Mouse (Mus musculus) C2C12 (cell line): ENCODE measurements at regions not wholly inside any gene's neighbourhood (a gene's known extent, or its start where the extent isn't known, plus 50 kb on each side); places are given as distances from the start of the nearest gene placed in this dataset.

Experiments used
- H3K27me3 ChIP-seq: one replicate; pipeline ENCODE4 v1.6.1; 2011; ENCODE audit not compliant: control insufficient read depth, insufficient read depth, insufficient read length
- H3K36me3 ChIP-seq: one replicate; pipeline ENCODE4 v1.6.1; 2011; ENCODE audit not compliant: control insufficient read depth, insufficient read depth
- H3K4me3 ChIP-seq: one replicate; pipeline ENCODE4 v1.5.1; 2011; ENCODE audit warnings: mild to moderate bottlenecking, control low read depth; ENCODE audit not compliant: poor library complexity, insufficient read depth, severe bottlenecking
- H3K79me2 ChIP-seq: one replicate; pipeline ENCODE4 v1.6.1; 2011; ENCODE audit not compliant: control insufficient read depth, insufficient read depth
- H3K79me3 ChIP-seq: one replicate; pipeline ENCODE4 v1.6.1; 2011; ENCODE audit warnings: low read depth, control low read depth
- H3ac ChIP-seq: one replicate; pipeline ENCODE3; 2011; ENCODE audit warnings: low read depth; ENCODE audit not compliant: control insufficient read depth, insufficient read length
- CEBPB ChIP-seq: IDR thresholded peaks from one replicate; pipeline ENCODE4 v1.6.1; 2011; ENCODE audit warnings: low read depth, mild to moderate bottlenecking, control low read depth, moderate library complexity
- CTCF ChIP-seq: IDR thresholded peaks from one replicate; pipeline ENCODE4 v1.5.1; 2011; ENCODE audit not compliant: control insufficient read depth, insufficient read depth, insufficient read length
- FOSL1 ChIP-seq: IDR thresholded peaks from one replicate; pipeline ENCODE4 v1.8.0; 2011; ENCODE audit warnings: mild to moderate bottlenecking, low read length; ENCODE audit not compliant: poor library complexity, insufficient read depth, severe bottlenecking
- MAX ChIP-seq: IDR thresholded peaks from one replicate; pipeline ENCODE4 v1.6.1; 2011; ENCODE audit warnings: mild to moderate bottlenecking, control low read depth
- MYOD1 ChIP-seq: IDR thresholded peaks from one replicate; pipeline ENCODE4 v1.6.1; 2011; ENCODE audit warnings: low read depth; ENCODE audit not compliant: control insufficient read depth, insufficient read length
- MYOG ChIP-seq: IDR thresholded peaks from one replicate; pipeline ENCODE4 v1.6.1; 2011; ENCODE audit not compliant: control insufficient read depth, insufficient read length; ENCODE audit errors: extremely low read depth
- USF1 ChIP-seq: IDR thresholded peaks from one replicate; pipeline ENCODE4 v1.6.1; 2011; ENCODE audit warnings: low read depth, mild to moderate bottlenecking, control low read depth, moderate library complexity

DNA sequence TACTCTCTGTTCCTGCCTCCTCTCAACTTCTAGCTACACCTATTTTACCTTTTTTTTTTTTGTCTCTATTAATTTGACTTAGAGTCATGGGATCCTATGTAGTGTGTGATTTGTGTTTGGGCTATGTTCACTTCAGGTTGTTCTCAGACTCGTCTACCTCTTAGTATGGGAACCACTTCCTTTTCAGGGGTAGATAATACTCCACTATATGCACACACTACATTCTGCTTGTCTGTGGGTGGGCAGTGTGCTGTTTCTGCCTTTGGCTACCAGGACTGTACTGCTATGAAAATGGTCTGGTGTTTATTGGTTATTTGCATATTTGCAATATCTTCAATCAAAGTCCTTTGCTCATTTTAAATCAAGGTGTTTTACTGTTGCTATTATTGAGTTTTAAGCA, 71.6 kb upstream of the Cpm start:
- Histone ChIP-seq H3K4me3 (no peak overlapping the region), H3K36me3 (no peaks in the 10 kb centered on the region), H3K79me3 (no peaks in the 10 kb centered on the region), H3K27me3 (no peaks in the 10 kb centered on the region), H3K79me2 (no peaks in the 10 kb centered on the region), H3ac (no peak overlapping the region)
- TF ChIP-seq FOSL1 (no peak), USF1 (no peak), MAX (no peak), CEBPB (no peak), MYOD1 (no peak), CTCF (no peak)

DNA sequence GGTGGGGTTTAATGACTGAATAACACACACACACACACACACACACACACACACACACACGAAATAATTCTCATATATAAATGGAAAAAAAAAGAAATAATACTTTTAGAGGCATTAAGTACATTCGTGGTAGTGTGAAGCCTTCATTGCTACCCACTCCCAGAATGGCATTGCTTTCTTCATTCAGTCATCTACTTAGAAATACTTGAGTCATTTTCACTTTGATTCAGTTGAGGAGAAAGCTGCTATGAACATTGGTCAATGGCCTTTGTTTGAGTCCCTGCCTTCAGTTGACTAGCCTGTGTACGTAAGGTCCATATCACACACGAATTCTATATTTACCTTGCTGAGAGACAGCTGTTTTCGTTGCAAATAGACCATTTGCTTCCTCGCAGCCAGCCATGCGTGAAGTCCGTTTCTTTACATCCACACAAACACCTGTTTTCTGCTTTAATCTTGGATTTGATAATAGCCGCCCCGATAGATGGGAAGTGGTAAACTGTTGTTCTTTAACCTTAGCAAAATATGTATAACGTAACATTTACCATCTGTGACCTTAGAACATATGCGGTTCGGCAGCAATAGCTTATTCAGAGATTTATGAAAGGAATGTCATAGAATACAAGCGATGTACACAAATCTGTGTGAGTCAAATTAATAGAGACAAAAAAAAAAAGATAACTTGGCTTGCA, 72.3 kb upstream of the Cpm start:
- H3K36me3 ChIP-seq: no peaks in the 10 kb centered on the region
- H3K27me3 ChIP-seq: no peaks in the 10 kb centered on the region
- H3K79me2 ChIP-seq: no peaks in the 10 kb centered on the region
- no peak overlapping the region for H3ac ChIP-seq
- no peak for TF ChIP-seq MYOG
- TF ChIP-seq MYOD1: no peak
- TF ChIP-seq CEBPB: no peak
- TF ChIP-seq FOSL1: no peak
- TF ChIP-seq MAX: no peak
- TF ChIP-seq CTCF: no peak
- no peak for TF ChIP-seq USF1
- no peak overlapping the region for H3K4me3 ChIP-seq
- H3K79me3 ChIP-seq: no peaks in the 10 kb centered on the region

DNA sequence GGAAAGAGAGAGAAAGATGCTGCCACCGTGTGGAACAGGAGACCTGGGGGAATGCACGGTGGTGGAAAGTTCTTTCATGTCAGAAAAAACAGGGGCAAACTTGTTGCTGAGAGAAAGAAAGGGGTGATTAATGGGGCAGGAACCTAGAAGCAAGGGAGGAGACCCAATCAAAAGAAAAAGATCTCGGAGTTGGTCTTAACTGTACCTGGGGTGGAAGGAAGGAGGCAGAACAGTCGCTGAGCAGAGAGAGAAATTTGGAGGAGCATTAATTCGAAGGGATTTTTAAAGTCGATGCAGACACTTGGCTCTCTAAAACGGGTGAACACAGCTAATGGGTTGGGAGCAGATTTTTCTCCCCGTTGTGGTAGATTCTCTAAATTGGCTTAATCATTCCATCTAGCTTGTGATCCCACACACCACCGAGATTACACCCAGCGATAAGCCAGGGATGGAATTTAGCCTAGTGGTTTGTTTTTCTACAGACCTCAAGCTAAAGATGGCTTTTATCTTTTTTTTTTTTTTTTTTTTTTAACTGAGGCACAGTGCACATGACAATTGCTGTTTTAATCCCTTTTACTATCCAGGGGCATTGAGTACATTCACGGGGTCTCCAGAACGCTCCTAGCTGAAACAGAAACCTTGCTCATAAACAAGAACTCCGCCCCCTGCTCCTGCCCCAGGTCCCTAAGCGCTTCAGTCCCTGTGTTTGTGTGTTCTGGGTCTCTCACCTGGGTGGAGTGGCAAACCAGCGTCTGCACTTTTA, 73.1 kb upstream of the Cpm start:
- H3K27me3 ChIP-seq: no peaks in the 10 kb centered on the region

DNA sequence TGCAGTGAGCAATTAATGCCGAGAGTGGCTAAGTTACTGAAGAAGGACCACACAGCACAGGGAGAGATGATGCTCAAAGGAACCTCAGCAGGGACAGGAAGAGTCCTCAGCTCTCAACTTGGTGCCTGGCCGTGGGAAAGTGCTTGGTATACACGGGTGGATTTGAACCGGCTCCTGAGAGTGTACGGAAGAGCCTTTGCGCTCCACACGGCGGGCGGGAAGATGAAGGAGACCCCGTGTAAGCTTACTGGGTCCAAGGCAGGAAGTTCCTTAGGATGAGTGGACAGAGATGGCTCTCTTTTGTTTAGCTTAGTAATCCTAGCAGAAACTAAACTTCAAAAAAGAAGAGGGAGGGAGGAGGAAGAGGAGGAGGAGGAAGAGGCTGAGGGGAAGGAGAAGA, 73.8 kb upstream of the Cpm start:
- no peaks in the 10 kb centered on the region for H3K27me3 ChIP-seq
- H3ac ChIP-seq: no peak overlapping the region
- no peaks in the 10 kb centered on the region for H3K36me3 ChIP-seq

More for the DNA sequence above, 73.1 kb upstream of the Cpm start:
- no peak for TF ChIP-seq CEBPB
- TF ChIP-seq MAX: no peak
- TF ChIP-seq MYOG: no peak
- no peak for TF ChIP-seq FOSL1
- no peak for TF ChIP-seq CTCF
- no peak for TF ChIP-seq MYOD1
- no peak for TF ChIP-seq USF1
- Histone ChIP-seq H3K79me2 (no peaks in the 10 kb centered on the region), H3ac (no peak overlapping the region), H3K4me3 (no peak overlapping the region), H3K79me3 (no peaks in the 10 kb centered on the region), H3K36me3 (no peaks in the 10 kb centered on the region)

DNA sequence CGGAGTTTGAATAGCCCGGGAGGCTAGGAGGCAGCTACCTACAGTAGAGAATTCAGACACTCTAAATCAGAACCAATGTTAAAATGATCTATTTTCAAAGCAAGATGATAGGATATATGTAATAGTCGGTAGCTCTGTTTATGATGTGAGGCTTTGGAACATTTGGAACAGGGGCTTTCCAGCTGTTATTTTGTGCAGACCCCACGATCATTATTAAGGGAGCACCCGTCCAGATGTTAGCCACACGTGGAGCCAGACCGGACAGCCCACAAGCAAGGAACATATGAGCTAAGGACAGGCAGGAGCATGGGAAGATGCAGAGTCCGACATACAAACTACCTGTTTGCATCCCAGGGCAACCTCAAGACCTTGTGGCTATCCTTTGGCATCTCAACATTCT, 74.3 kb upstream of the Cpm start:
- Histone ChIP-seq H3K4me3 (no peak overlapping the region), H3K36me3 (no peaks in the 10 kb centered on the region), H3K27me3 (no peaks in the 10 kb centered on the region), H3ac (no peak overlapping the region), H3K79me3 (no peaks in the 10 kb centered on the region), H3K79me2 (no peaks in the 10 kb centered on the region)
- TF ChIP-seq FOSL1 (no peak), MAX (no peak), MYOD1 (no peak), MYOG (no peak), CEBPB (no peak), USF1 (no peak), CTCF (no peak)

More for the DNA sequence above, 73.8 kb upstream of the Cpm start:
- Histone ChIP-seq H3K79me3 (no peaks in the 10 kb centered on the region), H3K79me2 (no peaks in the 10 kb centered on the region), H3K4me3 (no peak overlapping the region)
- TF ChIP-seq MAX (no peak), MYOD1 (no peak), CEBPB (no peak), FOSL1 (no peak)
